Comparison of ENCODE assay signal across 7 mouse cellular contexts in genomic region chr6:145457066-145457465, GRCm38 (mm10).
DNase-seq lines count a peak whose midpoint lies in the region; TF ChIP-seq lines count a peak whose summit lies in the region.

No protein-coding gene starts in this region.

- H3K27me3 ChIP-seq in cerebellum, adult 2 months (ENCODE audit: control insufficient read depth, insufficient read depth, low read length): no peaks in the 10 kb centered on the region

- TF ChIP-seq POLR2A in cerebellum, adult 2 months (IDR thresholded peaks at IDR 0.05; ENCODE audit: borderline replicate concordance, insufficient read depth, low read length): no peak

- intact Hi-C loops in heart, postnatal 25 days (cut with DNase I): no loop called here

- 77% methylated on average over 15 of the region's 15 CpGs for WGBS in cerebellum, adult 2 months

- H3K4me3 ChIP-seq in cerebellum, adult 2 months (replicated peaks; ENCODE audit: insufficient read depth, low read depth, low read length): no peak overlapping the region

- TF ChIP-seq CTCF in cerebellum, adult 2 months (IDR thresholded peaks at IDR 0.05; ENCODE audit: borderline replicate concordance, insufficient read depth, low read depth, low read length): no peak

- no peak overlapping the region for H3K27ac ChIP-seq in cerebellum, adult 2 months (ENCODE audit: insufficient read depth, low read length)

- H3K4me1 ChIP-seq in cerebellum, adult 2 months (ENCODE audit: control insufficient read depth, insufficient read depth, low read length): no peaks in the 10 kb centered on the region

- peak; percentile 40 for DNase-seq in ovary, adult 18-20 months (ENCODE audit: low spot score)
- no peak for DNase-seq in ovary, postnatal 14 days (ENCODE audit: low spot score)
- peak; percentile 67 for DNase-seq in heart, adult 8-10 months (ENCODE audit: low spot score)
- peak; percentile 18 for DNase-seq in heart, postnatal 25 days (ENCODE audit: low spot score)
- peak; percentile 39 for DNase-seq in testis, postnatal 14 days (ENCODE audit: low spot score)
- DNase-seq in layer of hippocampus, adult 18-20 months (ENCODE audit: low spot score in 2 of 2): no peak
- DNase-seq in cerebellum, adult 2 months: no peak

Comparison
In these comparisons a context has a peak if more than half of its experiments do, and no peak if none do; other contexts are left out.
1. DNase-seq: peak in ovary, adult 18-20 months (single experiment), heart, adult 8-10 months (single experiment), heart, postnatal 25 days (single experiment) and testis, postnatal 14 days (single experiment); none in ovary, postnatal 14 days (single experiment), layer of hippocampus, adult 18-20 months (0 of 2) and cerebellum, adult 2 months (0 of 2).